Mouse (Mus musculus) stomach, postnatal 0 days (tissue): ENCODE results near the gene Celf2. TPM values are rescaled to one million over a fixed set of nuclear protein-coding genes. Genes with fewer than 3 reads are reported as not detected.

Experiments used
- ATAC-seq: fragments of 200-750 bp; cut with Nextera tagmentation; 2 replicates; pipeline ENCODE4 v1.8.0; 2017; ENCODE audit not compliant: low FRiP score, low TSS enrichment
- DNase-seq: peaks from one replicate; pipeline ENCODE4 v3.0.0-alpha.2; 2016; ENCODE audit warnings: low spot score
- H3K27ac ChIP-seq: fragments of 300-500 bp; sonication (generic); replicated peaks from 2 replicates; pipeline ENCODE4 v1.5.1; 2014; ENCODE audit warnings: mild to moderate bottlenecking, control low read depth
- H3K27me3 ChIP-seq: fragments of 300-500 bp; sonication (generic); 2 replicates; pipeline ENCODE4 v1.6.1; 2014; ENCODE audit warnings: low read length; ENCODE audit not compliant: control insufficient read depth, insufficient read depth
- H3K36me3 ChIP-seq: fragments of 300-500 bp; sonication (generic); 2 replicates; pipeline ENCODE4 v1.6.1; 2014; ENCODE audit warnings: low read length, mixed read lengths; ENCODE audit not compliant: control insufficient read depth, insufficient read depth
- H3K4me1 ChIP-seq: fragments of 300-500 bp; sonication (generic); replicated peaks from 2 replicates; pipeline ENCODE4 v1.6.1; 2014; ENCODE audit warnings: antibody characterized with exemption; ENCODE audit not compliant: control insufficient read depth, insufficient read depth
- H3K4me2 ChIP-seq: fragments of 300-500 bp; sonication (generic); replicated peaks from 2 replicates; pipeline ENCODE4 v1.6.1; 2014; ENCODE audit warnings: low read depth, mild to moderate bottlenecking, control low read depth, moderate library complexity
- H3K4me3 ChIP-seq: fragments of 300-500 bp; sonication (generic); 2 replicates; pipeline ENCODE4 v1.5.1; 2014; ENCODE audit warnings: low read depth, low read length, control low read depth
- H3K9ac ChIP-seq: fragments of 300-500 bp; sonication (generic); 2 replicates; pipeline ENCODE4 v1.6.1; 2014; ENCODE audit warnings: mild to moderate bottlenecking, low read length, control low read depth, mixed read lengths
- H3K9me3 ChIP-seq: fragments of 300-500 bp; sonication (generic); 2 replicates; pipeline ENCODE4 v1.6.1; 2016; ENCODE audit warnings: low read length; ENCODE audit not compliant: control insufficient read depth
- CTCF ChIP-seq: IDR thresholded peaks from 2 replicates; pipeline ENCODE4 v1.5.1; 2016; ENCODE audit warnings: antibody characterized with exemption, low read depth, mild to moderate bottlenecking, moderate library complexity
- EP300 ChIP-seq: optimal IDR thresholded peaks from 2 replicates; pipeline ENCODE3; 2016; ENCODE audit warnings: antibody characterized with exemption
- WGBS: fragments of 180-500 bp; shearing (Covaris S2); extraction: QIAGEN DNeasy Blood & Tissue Kit; methylation state at CpG from one replicate; pipeline ENCODE4 v1.1.7; 2014; 5-methylcytosine and 5-hydroxymethylcytosine counted together
- polyA plus RNA-seq: library from polyadenylated mRNA; unstranded; fragments of >200 nt; fragmentation: Nextera tagmentation; extraction: Ambion mirVana; gene quantifications from 2 replicates; pipeline ENCODE4 v1.2.1, GENCODE M21; 2015

The Celf2 gene
- polyA plus RNA-seq, 1 experiment from 2014 or later: 23.4 TPM

DNA sequence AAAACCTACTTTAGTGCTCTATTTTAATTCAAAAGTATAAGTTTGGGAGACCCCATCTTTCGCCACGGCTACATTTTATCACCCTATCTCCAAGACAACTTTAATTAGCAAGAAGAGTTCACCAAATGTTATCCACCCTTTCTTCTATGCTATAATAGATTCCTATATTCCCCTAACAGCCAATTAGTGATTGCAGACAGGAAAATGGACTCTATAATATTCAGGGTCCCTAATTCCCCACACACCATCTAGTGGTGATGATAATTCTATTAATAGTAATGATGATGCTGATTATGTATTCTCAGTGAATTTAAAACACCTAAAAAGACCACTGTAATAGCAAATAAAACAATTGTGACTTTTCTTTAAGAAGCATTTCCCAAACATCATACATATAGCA lies 739.1 kb downstream of the Celf2 start:
- Histone ChIP-seq H3K36me3 (no peaks in the 10 kb centered on the region), H3K9me3 (no peaks in the 10 kb centered on the region), H3K4me2 (no peak overlapping the region), H3K27me3 (no peaks in the 10 kb centered on the region), H3K4me3 (no peak overlapping the region), H3K4me1 (no peaks in the 10 kb centered on the region), H3K9ac (no peak overlapping the region), H3K27ac (no peak overlapping the region)
- WGBS: 93% methylated on average over 2 of the region's 2 CpGs
- no peak for TF ChIP-seq CTCF
- TF ChIP-seq EP300: no peak
- no peak for ATAC-seq
- no peak for DNase-seq

- no peaks in the 10 kb centered on the region for H3K4me1 ChIP-seq
- DNase-seq: no peak
- H3K9ac ChIP-seq: no peak overlapping the region
- H3K4me3 ChIP-seq: no peak overlapping the region
- TF ChIP-seq EP300: no peak
- no peak for TF ChIP-seq CTCF
- no peaks in the 10 kb centered on the region for H3K27me3 ChIP-seq
- no peak overlapping the region for H3K4me2 ChIP-seq
- no peak for ATAC-seq
- 57% methylated on average over 2 of the region's 2 CpGs for WGBS
- no peaks in the 10 kb centered on the region for H3K36me3 ChIP-seq
- no peaks in the 10 kb centered on the region for H3K9me3 ChIP-seq
- no peak overlapping the region for H3K27ac ChIP-seq
Observed at GRCm38 (mm10) chr2:6762381-6762780, 747.0 kb downstream of the Celf2 start.

DNA sequence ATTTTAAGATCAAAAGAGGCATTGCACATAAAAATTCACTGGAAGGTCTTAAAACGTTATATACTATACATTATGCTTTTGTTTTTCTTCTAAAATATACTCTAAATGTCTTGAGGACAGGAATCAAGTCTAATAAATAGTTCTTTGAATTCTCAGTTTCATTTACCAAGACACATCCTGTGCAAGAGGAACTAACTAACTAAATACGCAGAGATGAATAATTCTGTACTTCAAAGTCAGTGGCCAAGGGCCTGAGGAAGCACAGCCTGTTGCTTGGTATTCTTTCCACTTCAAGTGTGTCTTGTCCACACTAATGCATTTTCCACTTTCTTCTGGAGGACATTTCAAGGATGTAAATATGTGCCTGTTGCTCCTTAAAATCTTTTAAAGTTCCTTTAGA lies 766.2 kb downstream of the Celf2 start:
- H3K4me3 ChIP-seq: no peak overlapping the region
- H3K27ac ChIP-seq: no peak overlapping the region
- no peak overlapping the region for H3K4me2 ChIP-seq
- no peaks in the 10 kb centered on the region for H3K4me1 ChIP-seq
- TF ChIP-seq EP300: no peak
- no peak for TF ChIP-seq CTCF
- no peak overlapping the region for H3K9ac ChIP-seq
- ATAC-seq (no peak), DNase-seq (no peak)
- H3K27me3 ChIP-seq: no peaks in the 10 kb centered on the region
- no peaks in the 10 kb centered on the region for H3K36me3 ChIP-seq
- 64% methylated on average over 2 of the region's 2 CpGs for WGBS
- no peaks in the 10 kb centered on the region for H3K9me3 ChIP-seq

- Histone ChIP-seq H3K9me3 (no peaks in the 10 kb centered on the region), H3K36me3 (no peaks in the 10 kb centered on the region), H3K27ac (no peak overlapping the region), H3K27me3 (no peaks in the 10 kb centered on the region), H3K4me2 (no peak overlapping the region), H3K9ac (no peak overlapping the region), H3K4me1 (no peaks in the 10 kb centered on the region), H3K4me3 (no peak overlapping the region)
- WGBS: 73% methylated on average over 4 of the region's 4 CpGs
- no peak for ATAC-seq
- no peak for DNase-seq
- TF ChIP-seq EP300 (no peak), CTCF (peak; percentile 41)
Observed at GRCm38 (mm10) chr2:6739998-6740668, 769.2 kb downstream of the Celf2 start.

- WGBS: 94% methylated on average over 2 of the region's 2 CpGs
- no peaks in the 10 kb centered on the region for H3K27me3 ChIP-seq
- no peak overlapping the region for H3K27ac ChIP-seq
- no peaks in the 10 kb centered on the region for H3K9me3 ChIP-seq
- no peak overlapping the region for H3K4me2 ChIP-seq
- no peaks in the 10 kb centered on the region for H3K36me3 ChIP-seq
- no peak overlapping the region for H3K9ac ChIP-seq
- H3K4me3 ChIP-seq: no peak overlapping the region
- no peak for ATAC-seq
- TF ChIP-seq EP300: no peak
- no peak for TF ChIP-seq CTCF
- no peak for DNase-seq
- H3K4me1 ChIP-seq: no peaks in the 10 kb centered on the region
Observed at GRCm38 (mm10) chr2:6732026-6732425, 777.3 kb downstream of the Celf2 start.

DNA sequence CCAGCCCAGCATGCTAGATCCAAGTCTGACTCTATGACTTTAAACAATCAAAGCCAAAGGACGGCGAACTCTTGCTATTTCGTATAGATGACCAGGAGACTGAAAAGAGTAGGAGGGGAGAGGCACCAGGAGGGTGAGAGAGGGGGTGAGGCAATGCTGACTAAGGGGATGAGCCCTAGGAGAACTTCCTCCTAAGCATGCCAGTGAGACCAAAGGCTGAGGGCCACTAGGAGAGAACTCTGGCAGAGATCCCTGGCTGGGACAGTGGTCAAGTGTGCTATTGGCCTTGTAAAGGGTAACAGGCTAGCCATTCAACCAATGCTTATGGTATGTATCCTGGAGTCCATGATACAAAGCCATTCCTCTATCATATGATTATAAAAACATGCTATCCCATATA lies 778.5 kb downstream of the Celf2 start:
- TF ChIP-seq CTCF (no peak), EP300 (no peak)

More for the DNA sequence above, 778.5 kb downstream of the Celf2 start:
- H3K9ac ChIP-seq: no peak overlapping the region
- ATAC-seq: no peak
- no peaks in the 10 kb centered on the region for H3K9me3 ChIP-seq
- no peak overlapping the region for H3K4me3 ChIP-seq
- 57% methylated on average over 3 of the region's 3 CpGs for WGBS
- H3K27me3 ChIP-seq: no peaks in the 10 kb centered on the region
- no peak for DNase-seq
- no peak overlapping the region for H3K4me2 ChIP-seq
- H3K36me3 ChIP-seq: no peaks in the 10 kb centered on the region
- no peaks in the 10 kb centered on the region for H3K4me1 ChIP-seq
- no peak overlapping the region for H3K27ac ChIP-seq
